Mouse (Mus musculus) right cerebral cortex, adult 18-20 months (tissue): ENCODE measurements around the gene Prss16.

ENCODE experiments used
- DNase-seq: peaks from one replicate; pipeline ENCODE4 v3.0.0; 2022; ENCODE audit warnings: mixed read lengths

Prss16 gene

DNA sequence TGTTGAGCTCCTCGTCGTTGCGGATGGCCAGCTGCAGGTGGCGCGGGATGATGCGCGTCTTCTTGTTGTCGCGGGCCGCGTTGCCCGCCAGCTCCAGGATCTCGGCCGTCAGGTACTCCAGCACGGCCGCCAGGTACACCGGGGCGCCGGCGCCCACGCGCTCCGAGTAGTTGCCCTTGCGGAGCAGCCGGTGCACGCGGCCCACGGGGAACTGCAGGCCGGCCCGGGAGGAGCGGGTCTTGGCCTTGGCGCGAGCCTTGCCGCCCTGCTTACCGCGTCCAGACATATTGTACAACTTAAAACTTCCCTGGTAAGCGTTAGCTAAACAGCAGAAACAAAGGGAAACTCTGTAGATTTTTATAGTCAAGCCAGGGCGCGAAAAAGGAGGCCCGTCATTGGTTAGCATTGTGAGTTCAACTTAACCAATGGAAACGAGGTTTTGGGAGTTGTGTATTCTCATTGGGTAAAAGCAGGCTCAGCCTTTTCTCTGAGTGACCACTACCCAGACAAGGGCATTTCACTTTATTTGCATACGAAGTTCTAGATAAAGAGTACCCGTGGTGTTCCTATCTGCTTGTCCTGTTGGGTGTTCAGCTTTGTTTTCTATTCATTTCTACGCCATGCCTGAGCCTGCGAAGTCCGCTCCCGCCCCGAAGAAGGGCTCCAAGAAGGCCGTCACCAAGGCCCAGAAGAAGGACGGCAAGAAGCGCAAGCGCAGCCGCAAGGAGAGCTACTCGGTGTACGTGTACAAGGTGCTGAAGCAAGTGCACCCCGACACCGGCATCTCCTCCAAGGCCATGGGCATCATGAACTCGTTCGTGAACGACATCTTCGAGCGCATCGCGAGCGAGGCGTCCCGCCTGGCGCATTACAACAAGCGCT, 26.0 kb upstream of the Prss16 start, which contains the start of the genes Hist1h2ah and Hist1h2bk:
Gene Hist1h2ah (minus strand): TSS at position 302 of the 882 bp plus-strand sequence.
Gene Hist1h2bk (plus strand): TSS at position 604 of the 882 bp plus-strand sequence.
- DNase-seq = peak; percentile 89

- no peak for DNase-seq
These were observed 25.1 kb upstream of the Prss16 start for GRCm38 (mm10) chr13:22034443-22035266.

DNA sequence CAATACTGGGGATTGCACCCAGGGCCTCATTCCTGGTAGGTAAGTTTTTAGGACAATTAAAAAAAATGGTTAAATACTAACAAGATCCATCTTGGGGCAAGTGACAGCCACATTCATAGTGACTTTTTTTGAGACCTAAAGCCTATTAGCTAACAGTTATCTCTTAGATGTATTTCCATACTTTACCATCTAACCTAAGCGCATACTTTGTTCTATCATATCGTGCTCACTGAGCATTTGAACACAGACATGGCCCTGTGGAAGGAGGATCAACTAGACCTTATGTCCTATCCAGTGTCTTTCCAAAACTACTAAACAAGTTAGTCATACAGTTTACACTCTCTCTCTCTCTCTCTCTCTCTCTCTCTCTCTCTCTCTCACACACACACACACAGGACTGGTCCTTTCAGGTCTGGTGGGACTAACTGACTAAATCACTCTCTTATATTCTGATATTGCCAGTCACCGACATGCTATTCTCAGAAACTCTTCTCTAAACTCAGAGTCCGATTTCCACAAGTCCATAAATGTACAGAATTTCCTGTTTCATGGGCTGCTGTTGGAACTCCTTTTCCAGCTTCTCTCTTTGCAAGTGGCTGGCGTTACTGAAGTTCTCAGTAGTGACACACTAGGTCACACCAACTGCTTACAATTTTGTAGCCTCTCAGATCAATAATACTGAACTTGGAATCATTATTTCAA, 24.4 kb upstream of the Prss16 start:
- DNase-seq = no peak

DNA sequence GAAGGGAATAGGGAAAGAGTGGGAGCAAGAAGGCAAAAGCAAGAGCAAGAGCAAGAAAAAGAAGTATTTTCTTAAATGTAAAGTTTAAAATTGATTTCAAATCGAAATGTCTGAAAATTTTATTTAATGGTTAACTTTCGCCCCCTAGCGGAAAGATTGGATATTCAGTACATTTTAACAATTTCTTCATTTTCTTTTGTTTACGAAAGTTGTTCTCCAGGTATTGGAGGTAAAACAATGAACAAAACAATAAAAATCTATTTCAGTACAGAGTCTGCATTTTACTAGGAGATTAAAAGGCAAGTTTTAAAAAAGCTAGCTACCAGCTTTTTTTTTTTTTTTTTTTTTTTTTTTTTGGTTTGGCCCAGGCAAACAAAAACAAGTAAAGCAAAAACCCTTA, 21.0 kb upstream of the Prss16 start:
- DNase-seq = no peak

- DNase-seq = no peak
These were observed 20.4 kb upstream of the Prss16 start for GRCm38 (mm10) chr13:22029928-22030327.

GRCm38 (mm10) chr13:22028673-22029460, 19.3 kb upstream of the Prss16 start:
- DNase-seq = peak; percentile 92

- DNase-seq = peak; percentile 76
These were observed 16.8 kb upstream of the Prss16 start for GRCm38 (mm10) chr13:22026058-22027031.

DNA sequence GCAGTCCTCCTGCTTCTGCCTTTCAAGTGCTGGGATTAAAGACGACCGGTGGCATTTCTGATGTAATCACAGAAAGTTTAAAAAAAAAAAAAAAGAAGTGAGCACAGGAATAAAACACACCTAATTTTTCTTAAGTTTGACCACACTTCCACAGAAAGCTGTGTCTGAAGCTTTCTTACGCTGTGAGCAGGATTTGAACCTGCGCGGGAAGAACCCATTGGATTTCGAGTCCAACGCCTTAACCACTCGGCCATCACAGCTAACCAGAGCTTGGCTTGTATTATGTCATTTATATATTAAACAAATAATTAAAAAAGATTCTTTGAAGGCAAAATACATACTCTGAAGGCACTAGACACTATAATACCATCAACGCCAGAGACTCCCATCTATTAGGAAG, 12.7 kb upstream of the Prss16 start:
- DNase-seq = peak; percentile 58

DNA sequence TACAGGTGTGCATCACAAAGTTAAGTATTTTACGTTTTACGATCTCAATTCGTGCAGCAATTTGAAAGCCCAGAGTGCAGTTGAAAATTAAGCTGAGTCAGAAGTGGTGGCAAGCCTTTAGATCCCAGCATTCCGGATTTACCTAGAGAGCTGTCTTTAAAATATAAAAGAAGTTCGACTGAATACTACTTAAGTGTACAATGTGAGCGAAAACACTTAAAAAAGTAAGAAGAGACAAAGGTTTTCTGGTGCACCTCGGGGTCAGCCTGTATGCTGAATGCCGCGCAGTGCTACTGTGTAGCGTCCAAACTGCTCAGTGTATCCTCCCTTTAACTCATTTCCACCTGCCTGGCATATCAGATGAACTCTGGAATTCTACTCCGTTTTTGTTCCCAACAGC, 12.0 kb upstream of the Prss16 start:
- DNase-seq = no peak

DNA sequence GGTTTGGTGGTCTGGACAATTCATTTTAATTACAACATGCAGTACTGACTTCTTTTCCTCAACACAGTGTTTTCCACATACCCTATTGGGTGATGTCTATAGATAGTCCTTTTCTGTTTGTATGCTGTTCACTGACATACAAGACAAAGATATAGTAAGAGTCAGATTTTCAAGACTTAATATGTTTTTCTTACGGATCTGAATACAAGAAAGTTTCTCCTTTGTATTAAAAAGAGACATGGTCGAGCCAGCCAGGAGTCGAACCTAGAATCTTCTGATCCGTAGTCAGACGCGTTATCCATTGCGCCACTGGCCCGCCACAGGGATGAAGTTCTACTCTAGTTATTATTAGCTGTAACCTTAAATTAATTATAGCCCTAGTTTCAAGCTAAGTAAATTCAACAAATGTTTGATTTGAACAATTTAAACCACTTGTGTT, 11.4 kb upstream of the Prss16 start:
- DNase-seq = peak; percentile 34

DNA sequence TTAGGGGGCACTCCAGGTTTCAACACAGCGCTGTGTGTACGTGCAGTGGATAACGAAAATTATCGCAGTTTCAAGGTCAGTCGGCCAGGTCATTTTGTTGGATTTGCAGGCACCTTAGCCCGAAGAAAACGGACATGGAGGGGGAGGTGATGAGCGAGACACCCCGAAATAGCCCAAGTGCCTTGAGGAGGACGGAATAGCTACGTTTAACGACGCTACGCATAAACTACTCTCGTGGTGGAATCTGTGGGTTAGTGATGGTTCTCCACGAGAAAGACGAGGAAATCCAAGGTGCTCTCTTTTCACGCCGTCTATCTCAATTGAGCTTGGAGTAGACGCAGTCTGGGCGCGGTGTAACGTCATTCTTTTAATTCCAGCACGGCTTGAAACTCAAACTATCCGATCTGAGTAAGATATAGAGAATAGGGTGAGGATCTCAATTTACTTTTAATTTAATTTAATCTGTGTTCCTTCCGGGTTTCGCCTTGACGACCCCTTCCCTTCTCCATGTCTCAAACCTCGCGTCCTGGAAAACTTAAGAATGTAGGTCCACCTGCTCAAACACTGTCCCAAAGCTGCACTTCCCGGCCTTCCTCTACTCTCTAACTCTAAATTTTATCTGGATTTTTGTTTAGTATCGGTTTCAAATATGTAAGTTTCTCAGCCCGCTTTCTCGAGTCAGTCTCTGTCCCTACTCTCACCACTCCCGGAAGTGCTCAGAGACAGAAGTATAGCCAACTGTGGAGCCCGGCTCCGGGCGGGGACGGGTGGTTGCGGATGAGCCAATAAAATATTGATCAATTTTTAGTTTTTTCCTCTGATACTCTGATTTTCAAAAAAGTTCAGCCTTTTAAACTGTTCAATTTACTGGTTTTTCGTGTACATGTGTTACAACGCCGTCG, 10.6 kb upstream of the Prss16 start:
- no peak for DNase-seq

GRCm38 (mm10) chr13:22015479-22016450, 6.2 kb upstream of the Prss16 start:
- DNase-seq = peak; percentile 65

GRCm38 (mm10) chr13:22014411-22014845, 4.9 kb upstream of the Prss16 start:
- no peak for DNase-seq

GRCm38 (mm10) chr13:22013716-22014115, 4.2 kb upstream of the Prss16 start:
- DNase-seq = no peak

- DNase-seq = no peak
These were observed 835 bp downstream of the Prss16 start for GRCm38 (mm10) chr13:22008707-22009106.

DNA sequence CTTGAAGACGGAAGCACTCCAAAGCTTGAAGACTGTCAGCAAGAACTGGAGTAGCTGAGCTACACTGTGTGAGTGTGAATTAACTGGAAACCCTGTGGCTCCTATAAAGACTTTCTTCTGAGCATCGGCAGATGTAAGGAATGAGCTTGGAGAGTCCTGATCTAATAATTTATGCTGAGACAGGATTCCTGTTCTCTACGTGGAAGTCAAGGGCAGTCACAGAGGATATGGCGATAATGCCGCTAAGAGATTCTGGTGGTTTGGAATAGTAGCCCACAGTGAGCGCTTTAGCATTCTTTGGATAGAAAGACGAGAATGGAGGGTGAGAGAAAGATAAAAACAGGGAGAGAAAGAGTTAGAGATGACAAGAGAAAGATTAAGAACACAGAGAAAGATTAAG, 1.7 kb downstream of the Prss16 start:
- DNase-seq = no peak

GRCm38 (mm10) chr13:22007121-22007510, 2.4 kb downstream of the Prss16 start:
- no peak for DNase-seq

GRCm38 (mm10) chr13:22006334-22007120, 3.0 kb downstream of the Prss16 start:
- no peak for DNase-seq
